Mouse (Mus musculus) midbrain, embryonic 14.5 days (tissue): ENCODE data around the gene BC055324. TPM values are rescaled to one million over a fixed set of nuclear protein-coding genes. Genes with fewer than 3 reads are reported as not detected.
"Not testable (repeated sequence)": the region's sequence is repeated elsewhere in the genome, so short reads cannot be mapped to it uniquely, and the experiment has no call there.

Source experiments
- ATAC-seq: fragments of 200-750 bp; cut with Nextera tagmentation; 2 replicates; pipeline ENCODE4 v1.8.0; 2017; ENCODE audit warnings: moderate number of reproducible peaks, moderate library complexity; ENCODE audit not compliant: low FRiP score, low TSS enrichment
- DNase-seq: peaks from one replicate; pipeline ENCODE4 v3.0.0-alpha.2; 2015
- H3K27ac ChIP-seq: fragments of 300-500 bp; sonication (generic); replicated peaks from 2 replicates; pipeline ENCODE4 v1.5.1; 2014; ENCODE audit warnings: mild to moderate bottlenecking, low read depth, low read length, moderate library complexity
- H3K27me3 ChIP-seq: fragments of 300-500 bp; sonication (generic); 2 replicates; pipeline ENCODE4 v1.6.1; 2014; ENCODE audit warnings: low read length, control low read depth, mixed read lengths; ENCODE audit not compliant: control insufficient read depth, insufficient read depth
- H3K36me3 ChIP-seq: fragments of 300-500 bp; sonication (generic); 2 replicates; pipeline ENCODE4 v1.6.1; 2014; ENCODE audit warnings: low read length, control low read depth; ENCODE audit not compliant: control insufficient read depth, insufficient read depth
- H3K4me1 ChIP-seq: fragments of 300-500 bp; sonication (generic); 2 replicates; pipeline ENCODE4 v1.6.1; 2014; ENCODE audit warnings: mild to moderate bottlenecking, antibody characterized with exemption, low read length, control low read depth; ENCODE audit not compliant: control insufficient read depth, insufficient read depth
- H3K4me2 ChIP-seq: fragments of 300-500 bp; sonication (generic); 2 replicates; pipeline ENCODE4 v1.6.1; 2014; ENCODE audit warnings: mild to moderate bottlenecking, low read length, moderate library complexity
- H3K4me3 ChIP-seq: fragments of 300-500 bp; sonication (generic); replicated peaks from 2 replicates; pipeline ENCODE4 v1.5.1; 2014; ENCODE audit warnings: low read depth, low read length
- H3K9ac ChIP-seq: fragments of 300-500 bp; sonication (generic); replicated peaks from 2 replicates; pipeline ENCODE4 v1.6.1; 2014; ENCODE audit warnings: mild to moderate bottlenecking, low read length, moderate library complexity
- H3K9me3 ChIP-seq: fragments of 300-500 bp; sonication (generic); 2 replicates; pipeline ENCODE4 v1.6.1; 2016; ENCODE audit warnings: low read length, control low read depth, mixed read lengths; ENCODE audit not compliant: control insufficient read depth
- WGBS: fragments of 180-500 bp; shearing (Covaris S2); extraction: QIAGEN DNeasy Blood & Tissue Kit; methylation state at CpG from one replicate; pipeline ENCODE4 v1.1.7; 2014; 5-methylcytosine and 5-hydroxymethylcytosine counted together
- polyA plus RNA-seq: library from polyadenylated mRNA; unstranded; fragments of >200 nt; fragmentation: Nextera tagmentation; extraction: Ambion mirVana; gene quantifications from 2 replicates; pipeline ENCODE4 v1.2.1, GENCODE M21; 2014

Gene BC055324
- polyA plus RNA-seq: 5.1 and 8.3 TPM in 2 replicates

DNA sequence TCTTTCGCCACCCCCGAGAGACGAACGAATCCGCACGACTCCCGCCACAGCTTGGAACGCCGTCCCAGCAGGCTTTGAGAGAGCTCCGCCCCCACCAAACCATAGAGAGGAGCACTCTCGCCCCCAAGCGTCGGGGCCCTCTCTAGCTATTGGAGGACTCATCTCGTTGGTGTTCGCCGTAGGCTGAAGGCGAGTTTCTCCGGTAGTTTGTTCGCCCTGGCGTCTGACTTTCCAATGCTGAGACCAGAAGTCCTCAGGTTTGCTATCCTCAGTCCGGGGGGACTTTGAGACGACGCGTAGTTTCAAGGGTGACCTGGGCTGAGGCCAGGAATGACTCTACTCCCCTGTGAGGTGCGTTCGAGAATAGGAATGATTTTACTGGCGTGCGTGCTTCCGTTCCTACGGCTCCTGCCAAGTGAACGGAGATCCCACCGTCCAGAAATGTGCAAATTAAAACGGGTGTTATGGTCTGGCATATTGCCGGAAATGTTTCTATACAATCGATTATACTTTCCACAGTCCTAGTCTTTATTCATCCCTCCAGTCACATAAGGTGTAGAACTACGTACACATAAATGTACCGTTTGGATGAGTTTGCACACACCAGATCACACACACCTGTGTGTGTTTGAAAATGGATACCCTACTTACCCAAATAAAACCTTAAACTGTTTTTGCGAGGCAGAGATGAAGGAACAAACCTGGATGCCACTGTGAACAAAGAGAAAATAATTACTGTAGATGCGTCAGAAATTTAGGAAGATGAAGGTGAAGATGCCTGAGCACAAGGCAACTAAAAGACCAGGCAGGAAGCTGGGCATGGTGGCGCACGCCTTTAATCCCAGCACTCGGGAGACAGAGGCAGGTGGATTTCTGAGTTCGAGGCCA lies at the start of gene BC055324, which contains the start of gene Mettl18:
Gene BC055324 (minus strand): TSS at position 76 of the 888 bp plus-strand sequence.
Gene Mettl18 (plus strand): TSS at position 169 of the 888 bp plus-strand sequence.
- Histone ChIP-seq H3K9me3 (no peaks in the 10 kb centered on the region), H3K36me3 (no peaks in the 10 kb centered on the region), H3K27ac (peak within 1 kb of the TSS; percentile 81), H3K4me3 (peak within 1 kb of the TSS; percentile 74), H3K4me1 (0 out of 2 replicates have a peak, but pooled peaks cover 2% of the 10 kb centered on the region), H3K9ac (peak within 1 kb of the TSS; percentile 63), H3K4me2 (peak within 1 kb of the TSS; percentile 78), H3K27me3 (no peaks in the 10 kb centered on the region)
- ATAC-seq (peak; percentile 97), DNase-seq (peak; percentile 96)
- 3% methylated on average over 43 of the region's 43 CpGs for WGBS

DNA sequence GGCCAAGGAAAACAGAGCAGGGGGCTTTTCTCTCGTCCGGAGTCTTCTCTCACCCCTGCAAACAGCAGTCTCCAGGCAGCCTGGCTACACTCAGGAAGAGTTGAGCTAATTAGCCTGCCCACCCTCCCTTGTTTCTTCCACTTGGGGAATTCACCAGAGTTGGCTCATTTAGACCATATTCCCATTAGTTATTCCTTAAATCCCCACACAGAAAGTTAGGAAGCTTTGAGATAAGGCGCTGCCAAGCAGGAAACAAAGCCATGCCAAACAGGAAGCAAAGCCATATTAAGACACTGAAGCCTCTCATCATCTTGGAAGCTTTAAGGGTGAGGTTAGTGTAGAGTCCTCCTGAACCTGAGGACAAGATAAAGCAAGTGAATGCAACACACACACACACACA lies 49.0 kb upstream of the BC055324 start:
- H3K4me1 ChIP-seq: no peaks in the 10 kb centered on the region
- H3K27me3 ChIP-seq: no peaks in the 10 kb centered on the region
- ATAC-seq: no peak
- no peak overlapping the region for H3K4me2 ChIP-seq
- no peak for DNase-seq
- no peaks in the 10 kb centered on the region for H3K36me3 ChIP-seq
- WGBS: 69% methylated on average over 3 of the region's 3 CpGs
- H3K27ac ChIP-seq: no peak overlapping the region
- H3K4me3 ChIP-seq: no peak overlapping the region
- H3K9me3 ChIP-seq: no peaks in the 10 kb centered on the region
- no peak overlapping the region for H3K9ac ChIP-seq

DNA sequence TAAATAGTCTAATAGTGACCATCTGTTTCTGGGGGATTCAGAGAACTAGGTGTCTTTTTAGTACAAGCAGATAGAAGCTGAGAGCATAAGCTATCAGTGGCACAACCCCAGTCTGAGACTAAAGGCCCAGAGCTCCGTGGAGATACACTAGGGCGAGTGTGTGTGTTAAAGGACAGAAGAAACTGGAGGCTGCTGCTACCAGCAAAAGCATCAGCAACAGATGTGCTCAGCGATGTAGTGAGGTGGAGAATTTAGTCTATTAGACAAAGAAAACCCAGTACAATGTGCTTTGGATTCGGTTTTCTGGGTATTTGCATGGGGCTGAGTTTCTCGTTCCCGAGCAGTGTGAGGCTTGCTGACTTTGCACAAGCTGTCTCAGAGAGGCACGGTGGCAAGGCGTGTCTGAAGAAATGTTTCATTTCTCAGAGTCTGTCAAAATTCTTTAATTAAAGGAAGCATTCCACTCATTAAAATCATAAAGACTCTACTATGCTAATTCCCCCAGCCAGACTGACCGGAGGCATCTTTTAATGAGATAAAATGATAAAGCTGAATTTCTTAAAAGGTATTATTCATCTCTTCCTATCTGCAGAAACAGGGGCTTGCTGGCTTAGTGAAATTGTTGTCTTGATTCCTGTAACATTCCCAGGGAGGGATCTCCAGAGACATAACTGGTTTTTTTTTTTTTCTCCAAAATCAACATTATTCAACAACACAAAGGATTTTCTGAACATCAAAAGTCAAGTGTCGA lies 46.0 kb upstream of the BC055324 start:
- Histone ChIP-seq H3K36me3 (no peaks in the 10 kb centered on the region), H3K9me3 (no peaks in the 10 kb centered on the region), H3K27me3 (no peaks in the 10 kb centered on the region), H3K4me3 (no peak overlapping the region), H3K4me1 (no peaks in the 10 kb centered on the region), H3K4me2 (no peak overlapping the region), H3K9ac (no peak overlapping the region), H3K27ac (no peak overlapping the region)
- DNase-seq: peak; percentile 25
- ATAC-seq: peak; percentile 17; the same call in 1 of the 2 replicates
- WGBS: 68% methylated on average over 10 of the region's 10 CpGs

DNA sequence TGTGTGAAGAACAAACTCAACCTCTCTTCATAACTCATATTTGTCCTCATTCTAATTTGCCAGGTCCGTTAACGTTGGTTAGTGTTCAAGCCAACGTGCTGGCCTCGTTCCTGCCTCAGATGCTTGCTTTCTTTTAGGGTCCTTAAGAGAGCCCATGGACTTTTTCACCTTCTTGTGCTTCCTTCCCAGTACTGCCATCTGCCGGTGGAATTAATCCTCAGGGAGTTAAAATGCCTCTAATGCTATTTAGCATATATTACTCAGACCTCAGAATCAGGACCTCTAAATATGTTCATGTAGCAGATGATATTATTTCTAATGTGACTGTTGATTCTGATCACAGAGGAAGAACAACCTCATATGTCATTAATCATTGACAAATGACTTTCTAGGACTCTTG lies 32.8 kb upstream of the BC055324 start:
- 60% methylated on average over 5 of the region's 5 CpGs for WGBS
- DNase-seq (no peak), ATAC-seq (no peak)

DNA sequence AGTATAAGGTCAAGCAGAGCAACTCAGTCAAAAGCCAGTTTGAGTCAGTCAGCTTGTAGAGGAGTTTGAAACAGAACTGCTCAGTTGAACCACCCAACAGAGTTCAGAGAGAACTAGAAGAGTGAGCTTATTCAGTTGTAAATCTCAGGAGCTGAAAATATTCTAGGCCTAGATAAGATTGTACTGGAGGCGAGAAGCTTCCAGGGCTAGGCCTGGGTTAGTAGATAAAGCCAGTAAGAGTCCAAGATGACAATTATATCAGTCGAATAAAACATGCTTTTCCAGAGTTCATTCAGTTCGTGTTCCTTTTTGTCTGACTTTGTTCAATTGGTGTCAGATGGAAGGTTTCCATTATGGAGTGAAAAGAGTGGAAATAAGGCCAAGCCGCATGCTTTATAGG lies 31.1 kb upstream of the BC055324 start:
- H3K9ac ChIP-seq: no peak overlapping the region
- ATAC-seq: no peak
- H3K36me3 ChIP-seq: no peaks in the 10 kb centered on the region
- DNase-seq: no peak
- H3K9me3 ChIP-seq: no peaks in the 10 kb centered on the region
- no peak overlapping the region for H3K4me3 ChIP-seq
- WGBS: 90% methylated on average over 4 of the region's 4 CpGs
- no peak overlapping the region for H3K27ac ChIP-seq
- no peak overlapping the region for H3K4me2 ChIP-seq
- H3K27me3 ChIP-seq: no peaks in the 10 kb centered on the region
- H3K4me1 ChIP-seq: no peaks in the 10 kb centered on the region

More for the DNA sequence above, 32.8 kb upstream of the BC055324 start:
- Histone ChIP-seq H3K4me3 (no peak overlapping the region), H3K9ac (no peak overlapping the region), H3K4me1 (no peaks in the 10 kb centered on the region), H3K9me3 (no peaks in the 10 kb centered on the region), H3K36me3 (no peaks in the 10 kb centered on the region), H3K27ac (no peak overlapping the region), H3K4me2 (no peak overlapping the region), H3K27me3 (no peaks in the 10 kb centered on the region)

DNA sequence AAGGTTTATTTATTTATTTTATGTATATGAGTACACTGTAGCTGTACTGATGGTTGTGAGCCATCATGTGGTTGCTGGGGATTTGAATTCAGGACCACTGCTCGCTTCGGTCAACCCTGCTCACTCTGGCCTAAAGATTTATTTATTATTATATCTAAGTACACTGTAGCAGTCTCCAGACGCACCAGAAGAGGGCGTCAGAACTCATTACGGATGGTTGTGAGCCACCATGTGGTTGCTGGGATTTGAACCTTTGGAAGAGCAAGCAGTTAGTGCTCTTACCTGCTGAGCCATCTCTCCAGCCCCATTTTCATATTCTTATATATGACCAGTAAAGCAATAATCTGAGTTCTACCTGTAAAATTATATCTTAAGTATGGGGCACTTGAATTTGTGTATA lies 27.5 kb upstream of the BC055324 start:
- not testable (repeated sequence) for H3K4me1 ChIP-seq, H3K27me3 ChIP-seq, DNase-seq, H3K36me3 ChIP-seq, H3K4me3 ChIP-seq, H3K27ac ChIP-seq, H3K9me3 ChIP-seq, H3K4me2 ChIP-seq, H3K9ac ChIP-seq, ATAC-seq
- WGBS: 83% methylated on average over 5 of the region's 5 CpGs

DNA sequence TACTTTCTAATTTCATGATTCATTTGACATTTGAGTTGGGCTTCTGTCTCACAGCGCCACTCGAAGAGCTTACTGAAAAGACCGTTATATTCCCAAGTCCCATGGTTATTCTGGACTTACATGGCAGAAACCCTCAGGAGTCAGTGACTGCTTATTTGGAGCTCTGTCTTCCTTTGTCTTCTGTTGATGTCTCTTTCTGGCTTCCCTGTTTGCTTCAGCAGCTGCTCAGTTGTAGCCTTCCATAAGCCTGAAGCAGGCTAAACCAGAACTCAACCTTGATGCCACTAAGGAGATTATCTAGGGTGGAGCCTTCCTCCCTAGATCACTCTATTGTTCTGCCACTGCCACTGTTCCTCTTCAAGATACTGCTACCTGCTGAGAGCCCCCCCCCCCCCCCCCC lies 26.1 kb upstream of the BC055324 start:
- H3K4me3 ChIP-seq, H3K4me1 ChIP-seq, DNase-seq, H3K36me3 ChIP-seq, H3K9me3 ChIP-seq, ATAC-seq, H3K9ac ChIP-seq, H3K27ac ChIP-seq, H3K27me3 ChIP-seq, H3K4me2 ChIP-seq: not testable (repeated sequence)
- WGBS: 64% methylated on average over 3 of the region's 3 CpGs

DNA sequence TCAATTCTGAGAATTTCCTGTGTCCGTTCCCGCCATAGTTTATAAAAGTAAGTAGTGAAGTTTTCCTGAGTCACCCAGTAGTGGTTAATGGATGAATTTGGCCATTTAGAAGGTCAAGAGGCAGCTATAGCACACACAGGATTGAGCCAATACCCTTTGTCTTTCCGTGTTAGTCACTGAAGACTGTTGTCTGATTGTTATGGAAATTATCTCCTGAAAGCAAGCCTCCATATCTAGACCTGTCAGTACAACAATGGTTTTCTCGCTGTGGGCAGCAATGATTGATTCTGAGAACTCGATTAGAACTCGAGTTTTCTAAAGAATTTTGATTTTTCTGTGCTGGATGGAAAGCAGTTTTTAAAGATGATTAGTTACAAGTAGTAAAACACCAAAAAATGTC lies 25.2 kb upstream of the BC055324 start:
- H3K4me1 ChIP-seq: no peaks in the 10 kb centered on the region
- ATAC-seq (no peak), DNase-seq (no peak)
- no peaks in the 10 kb centered on the region for H3K27me3 ChIP-seq
- H3K4me2 ChIP-seq: no peak overlapping the region
- H3K36me3 ChIP-seq: no peaks in the 10 kb centered on the region
- H3K4me3 ChIP-seq: no peak overlapping the region
- no peak overlapping the region for H3K27ac ChIP-seq
- 26% methylated on average over 6 of the region's 6 CpGs for WGBS
- H3K9me3 ChIP-seq: no peaks in the 10 kb centered on the region
- H3K9ac ChIP-seq: no peak overlapping the region
